Mouse (Mus musculus): ENCODE results near the gene Neurl3. TPM values are rescaled to one million over a fixed set of nuclear protein-coding genes. Genes with fewer than 3 reads are reported as not detected.

Neurl3 gene
- polyA plus RNA-seq (2012; rRNA removed): 0.83 and 1.1 TPM in 2 replicates

GRCm38 (mm10) chr1:36274455-36274854, at the start of gene Neurl3:
Gene Neurl3, minus strand, starts transcription at chr1:36274679.

GRCm38 (mm10) chr1:36307495-36308280, 33.2 kb upstream of the Neurl3 start, which contains the start of gene Arid5a:
Gene Arid5a, plus strand, starts transcription at chr1:36307733.

GRCm38 (mm10) chr1:36244058-36244827, 30.2 kb downstream of the Neurl3 start, which contains the start of gene Uggt1:
Gene Uggt1, minus strand, starts transcription at chr1:36244720.

Other genes with a start within 250 kb of the Neurl3 start
- gene Hs6st1, start 206.3 kb downstream of the Neurl3 start, polyA plus RNA-seq (2012; rRNA removed): 76.6 and 78.8 TPM in 2 replicates
- gene Uggt1, start 30.0 kb downstream of the Neurl3 start, polyA plus RNA-seq (2012; rRNA removed): 23.3 and 24.0 TPM in 2 replicates
- gene Arid5a, start 33.1 kb upstream of the Neurl3 start, polyA plus RNA-seq (2012; rRNA removed): 1.7 and 2.5 TPM in 2 replicates
- gene Kansl3, start 94.5 kb upstream of the Neurl3 start, polyA plus RNA-seq (2012; rRNA removed): 65.0 and 65.8 TPM in 2 replicates
- 0.08 and 0.13 TPM in 2 replicates for gene Fer1l5, start 97.6 kb upstream of the Neurl3 start, polyA plus RNA-seq (2012; rRNA removed)
- gene Lman2l, start 170.6 kb upstream of the Neurl3 start, polyA plus RNA-seq (2012; rRNA removed): 39.1 and 42.7 TPM in 2 replicates
- gene Cnnm4, start 196.9 kb upstream of the Neurl3 start, polyA plus RNA-seq (2012; rRNA removed): 5.0 and 5.3 TPM in 2 replicates
- gene Cnnm3, start 237.2 kb upstream of the Neurl3 start, polyA plus RNA-seq (2012; rRNA removed): 29.8 and 32.0 TPM in 2 replicates

Data from central nervous system, embryonic 18 days (tissue).